Mouse (Mus musculus) stomach, embryonic 15.5 days (tissue): ENCODE measurements around the gene Olfr635. TPM values are rescaled to one million over a fixed set of nuclear protein-coding genes. Genes with fewer than 3 reads are reported as not detected.
"Not testable (repeated sequence)": the region's sequence is repeated elsewhere in the genome, so short reads cannot be mapped to it uniquely, and the experiment has no call there.

Experiments used
- ATAC-seq: fragments of 200-750 bp; cut with Nextera tagmentation; 2 replicates; pipeline ENCODE4 v1.8.0; 2017; ENCODE audit warnings: low read depth, moderate number of reproducible peaks, moderate TSS enrichment; ENCODE audit not compliant: insufficient read depth, low FRiP score
- H3K27ac ChIP-seq: fragments of 300-500 bp; sonication (generic); 2 replicates; pipeline ENCODE4 v1.5.1; 2015; ENCODE audit warnings: mild to moderate bottlenecking, inconsistent platforms
- H3K27me3 ChIP-seq: fragments of 300-500 bp; sonication (generic); replicated peaks from 2 replicates; pipeline ENCODE4 v1.6.1; 2015; ENCODE audit warnings: inconsistent platforms
- H3K36me3 ChIP-seq: fragments of 300-500 bp; sonication (generic); 2 replicates; pipeline ENCODE4 v1.6.1; 2015; ENCODE audit warnings: inconsistent platforms
- H3K4me1 ChIP-seq: fragments of 300-500 bp; sonication (generic); 2 replicates; pipeline ENCODE4 v1.6.1; 2015; ENCODE audit warnings: inconsistent platforms
- H3K4me2 ChIP-seq: fragments of 300-500 bp; sonication (generic); 2 replicates; pipeline ENCODE4 v1.6.1; 2015; ENCODE audit warnings: mild to moderate bottlenecking, inconsistent platforms
- H3K4me3 ChIP-seq: fragments of 300-500 bp; sonication (generic); replicated peaks from 2 replicates; pipeline ENCODE4 v1.5.1; 2015; ENCODE audit warnings: inconsistent platforms
- H3K9ac ChIP-seq: fragments of 300-500 bp; sonication (generic); 2 replicates; pipeline ENCODE4 v1.6.1; 2015; ENCODE audit warnings: inconsistent platforms
- H3K9me3 ChIP-seq: fragments of 300-500 bp; sonication (generic); 2 replicates; pipeline ENCODE4 v1.6.1; 2016; ENCODE audit warnings: inconsistent platforms
- WGBS: fragments of 180-500 bp; shearing (Covaris S2); methylation state at CpG from one replicate; pipeline ENCODE4 v1.1.7; 2015; 5-methylcytosine and 5-hydroxymethylcytosine counted together
- polyA plus RNA-seq: library from polyadenylated mRNA; unstranded; fragments of >200 nt; fragmentation: Nextera tagmentation; extraction: Ambion mirVana; gene quantifications from 2 replicates; pipeline ENCODE4 v1.2.1, GENCODE M21; 2015

Olfr635 gene
- polyA plus RNA-seq, result not detected in 2 replicates

- no peak within 1 kb of the TSS for H3K4me2 ChIP-seq
- no peak within 1 kb of the TSS for H3K4me3 ChIP-seq
- H3K4me1 ChIP-seq, result no peaks in the 10 kb centered on the region
- H3K27ac ChIP-seq, result no peak within 1 kb of the TSS
- 79% methylated on average over 1 of the region's 1 CpGs for WGBS
- no peak within 1 kb of the TSS for H3K9ac ChIP-seq
- no peaks in the 10 kb centered on the region for H3K27me3 ChIP-seq
- H3K9me3 ChIP-seq, result no peaks in the 10 kb centered on the region
- no peak for ATAC-seq
- H3K36me3 ChIP-seq, result no peaks in the 10 kb centered on the region
Measured at GRCm38 (mm10) chr7:103970852-103971251, at the start of gene Olfr635. Olfr635 (plus strand) TSS chr7:103971152.

- H3K4me3 ChIP-seq, result no peak within 1 kb of the TSS
- ATAC-seq, result no peak
- H3K27me3 ChIP-seq, result no peaks in the 10 kb centered on the region
- no peak within 1 kb of the TSS for H3K9ac ChIP-seq
- H3K4me1 ChIP-seq, result no peaks in the 10 kb centered on the region
- H3K4me2 ChIP-seq, result no peak within 1 kb of the TSS
- no peak within 1 kb of the TSS for H3K27ac ChIP-seq
- H3K36me3 ChIP-seq, result no peaks in the 10 kb centered on the region
- no peaks in the 10 kb centered on the region for H3K9me3 ChIP-seq
Measured at GRCm38 (mm10) chr7:103928525-103928924, 42.4 kb upstream of the Olfr635 start, which contains the start of gene Olfr631. Olfr631 (plus strand) TSS chr7:103928825.

- Histone ChIP-seq H3K4me3 (no peak within 1 kb of the TSS), H3K4me1 (no peaks in the 10 kb centered on the region), H3K36me3 (no peaks in the 10 kb centered on the region), H3K4me2 (no peak within 1 kb of the TSS), H3K9me3 (no peaks in the 10 kb centered on the region), H3K27me3 (no peaks in the 10 kb centered on the region), H3K9ac (no peak within 1 kb of the TSS), H3K27ac (no peak within 1 kb of the TSS)
- no peak for ATAC-seq
- WGBS, result 60% methylated on average over 2 of the region's 2 CpGs
Measured at GRCm38 (mm10) chr7:103934264-103934663, 36.7 kb upstream of the Olfr635 start, which contains the start of gene Olfr632. Olfr632 (plus strand) TSS chr7:103934347.

- Histone ChIP-seq H3K27ac (no peak overlapping the region), H3K36me3 (no peaks in the 10 kb centered on the region), H3K4me2 (no peak overlapping the region), H3K9ac (no peak overlapping the region), H3K4me1 (no peaks in the 10 kb centered on the region), H3K27me3 (no peaks in the 10 kb centered on the region), H3K4me3 (no peak overlapping the region), H3K9me3 (no peaks in the 10 kb centered on the region)
- WGBS, result 25% methylated on average over 2 of the region's 2 CpGs
- no peak for ATAC-seq
Measured at GRCm38 (mm10) chr7:103942730-103943129, 28.2 kb upstream of the Olfr635 start.

- H3K27me3 ChIP-seq, result no peaks in the 10 kb centered on the region
- H3K4me3 ChIP-seq, result no peak within 1 kb of the TSS
- no peaks in the 10 kb centered on the region for H3K36me3 ChIP-seq
- no peak within 1 kb of the TSS for H3K9ac ChIP-seq
- ATAC-seq, result no peak
- H3K4me2 ChIP-seq, result no peak within 1 kb of the TSS
- H3K27ac ChIP-seq, result no peak within 1 kb of the TSS
- H3K4me1 ChIP-seq, result no peaks in the 10 kb centered on the region
- H3K9me3 ChIP-seq, result no peaks in the 10 kb centered on the region
Measured at GRCm38 (mm10) chr7:103944137-103944536, 26.8 kb upstream of the Olfr635 start, which contains the start of gene Olfr633. Olfr633 (plus strand) TSS chr7:103944437.

- H3K27me3 ChIP-seq, H3K36me3 ChIP-seq, H3K4me1 ChIP-seq, ATAC-seq, H3K9ac ChIP-seq, H3K9me3 ChIP-seq, H3K27ac ChIP-seq, H3K4me2 ChIP-seq, H3K4me3 ChIP-seq: not testable (repeated sequence)
- 95% methylated on average over 22 of the region's 22 CpGs for WGBS
Measured at GRCm38 (mm10) chr7:103966873-103967272, 4.1 kb upstream of the Olfr635 start.

- 73% methylated on average over 1 of the region's 1 CpGs for WGBS
Measured at GRCm38 (mm10) chr7:103971782-103972181, 830 bp downstream of the Olfr635 start.

GRCm38 (mm10) chr7:103998446-103998845, 27.5 kb downstream of the Olfr635 start, which contains the start of gene Olfr638:
Olfr638 (plus strand) TSS chr7:103998746.
- no peak within 1 kb of the TSS for H3K9ac ChIP-seq
- H3K27ac ChIP-seq, result no peak within 1 kb of the TSS
- H3K4me1 ChIP-seq, result no peaks in the 10 kb centered on the region
- H3K36me3 ChIP-seq, result no peaks in the 10 kb centered on the region
- H3K4me2 ChIP-seq, result no peak within 1 kb of the TSS
- no peak for ATAC-seq
- H3K4me3 ChIP-seq, result no peak within 1 kb of the TSS
- H3K9me3 ChIP-seq, result no peaks in the 10 kb centered on the region
- no peaks in the 10 kb centered on the region for H3K27me3 ChIP-seq

More at GRCm38 (mm10) chr7:103971782-103972181, 830 bp downstream of the Olfr635 start:
- H3K4me2 ChIP-seq, result no peak overlapping the region
- H3K36me3 ChIP-seq, result no peaks in the 10 kb centered on the region
- no peak overlapping the region for H3K9ac ChIP-seq
- H3K27me3 ChIP-seq, result no peaks in the 10 kb centered on the region
- H3K4me3 ChIP-seq, result no peak overlapping the region
- H3K9me3 ChIP-seq, result no peaks in the 10 kb centered on the region
- H3K27ac ChIP-seq, result no peak overlapping the region
- ATAC-seq, result no peak
- H3K4me1 ChIP-seq, result no peaks in the 10 kb centered on the region

GRCm38 (mm10) chr7:103999124-103999523, 28.2 kb downstream of the Olfr635 start:
- no peak overlapping the region for H3K9ac ChIP-seq

GRCm38 (mm10) chr7:104017203-104017602, 46.3 kb downstream of the Olfr635 start, which contains the start of gene Olfr639:
Olfr639 (minus strand) TSS chr7:104017303.
- no peaks in the 10 kb centered on the region for H3K27me3 ChIP-seq

More at GRCm38 (mm10) chr7:103999124-103999523, 28.2 kb downstream of the Olfr635 start:
- no peak overlapping the region for H3K27ac ChIP-seq
- H3K9me3 ChIP-seq, result no peaks in the 10 kb centered on the region
- no peak for ATAC-seq
- no peaks in the 10 kb centered on the region for H3K36me3 ChIP-seq
- H3K4me2 ChIP-seq, result no peak overlapping the region
- no peaks in the 10 kb centered on the region for H3K27me3 ChIP-seq
- no peaks in the 10 kb centered on the region for H3K4me1 ChIP-seq
- H3K4me3 ChIP-seq, result no peak overlapping the region

GRCm38 (mm10) chr7:104018953-104019352, 48.0 kb downstream of the Olfr635 start:
- Histone ChIP-seq H3K4me3 (no peak overlapping the region), H3K27ac (no peak overlapping the region), H3K4me1 (no peaks in the 10 kb centered on the region), H3K4me2 (no peak overlapping the region), H3K27me3 (no peaks in the 10 kb centered on the region), H3K9ac (no peak overlapping the region), H3K9me3 (no peaks in the 10 kb centered on the region), H3K36me3 (no peaks in the 10 kb centered on the region)
- ATAC-seq, result no peak
- 77% methylated on average over 1 of the region's 1 CpGs for WGBS

More at GRCm38 (mm10) chr7:104017203-104017602, 46.3 kb downstream of the Olfr635 start, which contains the start of gene Olfr639:
- H3K4me2 ChIP-seq, result no peak within 1 kb of the TSS
- H3K9me3 ChIP-seq, result no peaks in the 10 kb centered on the region
- H3K4me1 ChIP-seq, result no peaks in the 10 kb centered on the region
- H3K36me3 ChIP-seq, result no peaks in the 10 kb centered on the region
- no peak within 1 kb of the TSS for H3K9ac ChIP-seq
- no peak within 1 kb of the TSS for H3K27ac ChIP-seq
- H3K4me3 ChIP-seq, result no peak within 1 kb of the TSS
- ATAC-seq, result no peak

GRCm38 (mm10) chr7:104021651-104022050, 50.7 kb downstream of the Olfr635 start:
- Histone ChIP-seq H3K9me3 (no peaks in the 10 kb centered on the region), H3K4me2 (no peak overlapping the region), H3K4me3 (no peak overlapping the region), H3K27me3 (no peaks in the 10 kb centered on the region), H3K27ac (no peak overlapping the region), H3K9ac (no peak overlapping the region), H3K36me3 (no peaks in the 10 kb centered on the region), H3K4me1 (no peaks in the 10 kb centered on the region)
- WGBS, result 89% methylated on average over 6 of the region's 6 CpGs
- ATAC-seq, result no peak

GRCm38 (mm10) chr7:104025473-104025872, 54.5 kb downstream of the Olfr635 start, which contains the start of gene Olfr640:
Olfr640 (minus strand) TSS chr7:104025573.
- H3K27me3 ChIP-seq, result no peaks in the 10 kb centered on the region
- no peak within 1 kb of the TSS for H3K4me3 ChIP-seq
- no peak within 1 kb of the TSS for H3K27ac ChIP-seq
- 88% methylated on average over 6 of the region's 6 CpGs for WGBS
- no peak within 1 kb of the TSS for H3K4me2 ChIP-seq
- no peak within 1 kb of the TSS for H3K9ac ChIP-seq
- no peak for ATAC-seq
- no peaks in the 10 kb centered on the region for H3K36me3 ChIP-seq
- H3K9me3 ChIP-seq, result no peaks in the 10 kb centered on the region
- no peaks in the 10 kb centered on the region for H3K4me1 ChIP-seq
